Mouse (Mus musculus): Measurements from ENCODE around the gene Myl12a.

GRCm38 (mm10) chr17:71038812-71039211, 36.1 kb upstream of the Myl12a start:
- no peak for TF ChIP-seq CTCF (IDR thresholded peaks at IDR 0.05; ENCODE audit: control insufficient read depth, insufficient read depth, insufficient read length)
- no peak for TF ChIP-seq MAX (IDR thresholded peaks at IDR 0.05)
- TF ChIP-seq MYOD1 (IDR thresholded peaks at IDR 0.05; ENCODE audit: control insufficient read depth, insufficient read length, low read depth) = peak; percentile 94
- no peak for TF ChIP-seq CEBPB (IDR thresholded peaks at IDR 0.05; ENCODE audit: low read depth)
- TF ChIP-seq MYOG (IDR thresholded peaks at IDR 0.05; ENCODE audit: control insufficient read depth, extremely low read depth, insufficient read length) = no peak
- no peak for TF ChIP-seq USF1 (IDR thresholded peaks at IDR 0.05; ENCODE audit: low read depth)
